Mouse (Mus musculus): ENCODE measurements around the gene Atp13a5.

GRCm38 (mm10) chr16:29208841-29209240 lies 169.7 kb downstream of the Atp13a5 start:
- no peak for TF ChIP-seq CTCF (IDR thresholded peaks at IDR 0.05; ENCODE audit: insufficient read depth, low read length)
- TF ChIP-seq POLR2A (IDR thresholded peaks at IDR 0.05; ENCODE audit: borderline replicate concordance, extremely low read depth, low read depth, low read length), result no peak
